Mouse (Mus musculus): ENCODE results near the gene Grip1.

DNA sequence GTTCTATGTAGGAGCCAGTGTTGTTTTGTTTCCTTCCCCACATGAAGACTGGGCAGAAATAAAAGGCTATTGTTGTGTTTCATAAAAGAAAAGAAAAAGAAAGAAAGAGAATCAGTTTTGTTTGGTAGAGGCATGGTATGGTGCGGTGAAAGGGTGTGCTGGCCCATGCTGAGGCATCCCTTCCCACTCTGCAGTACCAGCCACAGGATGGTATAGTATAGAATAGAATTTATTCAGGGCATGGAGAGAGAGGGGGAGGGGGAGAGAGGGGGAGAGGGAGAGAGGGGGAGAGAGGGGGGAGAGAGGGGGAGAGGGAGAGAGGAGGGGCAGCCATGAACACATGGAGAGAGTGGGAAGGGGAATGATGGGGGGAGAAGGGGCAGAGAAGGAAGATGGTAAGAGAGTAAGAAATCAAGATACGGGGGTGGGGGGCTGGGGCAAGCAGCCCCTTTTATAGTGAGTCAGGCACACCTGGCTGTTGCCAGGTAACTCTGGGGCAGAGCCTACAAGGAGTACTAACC is 591.1 kb downstream of the Grip1 start:
- no peak for TF ChIP-seq CTCF (IDR thresholded peaks at IDR 0.05; ENCODE audit: extremely low read depth, insufficient read length, insufficient replicate concordance, low read depth, low read length)
- TF ChIP-seq POLR2A (IDR thresholded peaks at IDR 0.05; ENCODE audit: low read depth, low read length) = no peak
